Mouse (Mus musculus): ENCODE results near the gene Sp1. TPM values are rescaled to one million over a fixed set of nuclear protein-coding genes. Genes with fewer than 3 reads are reported as not detected.

Gene Sp1
- polyA plus RNA-seq, 1 experiment, result 11.7 TPM

- peaks cover 80% of the 10 kb centered on the region for H3K36me3 ChIP-seq (ENCODE audit: control insufficient read depth, insufficient read depth)
These were observed 27.2 kb downstream of the Sp1 start for GRCm38 (mm10) chr15:102433173-102433572.

DNA sequence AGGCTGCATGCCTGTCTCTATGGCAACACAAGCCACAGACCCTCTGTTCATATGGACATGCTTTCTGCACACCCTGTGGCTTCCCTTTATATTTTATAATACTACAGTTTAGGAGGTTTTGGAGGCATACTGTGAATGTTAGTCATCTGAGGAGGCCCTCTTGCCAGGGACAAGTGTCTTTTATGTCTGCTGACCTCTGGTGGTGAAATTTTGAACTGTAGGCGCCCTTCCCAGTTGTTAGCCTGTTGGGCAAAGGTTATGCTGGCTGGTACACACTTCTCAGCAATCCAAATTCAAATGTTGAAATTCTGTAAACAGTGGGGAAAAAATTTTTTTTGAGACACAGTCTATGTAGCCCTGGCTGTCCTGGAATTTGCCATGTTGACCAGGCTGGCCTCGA is 36.5 kb downstream of the Sp1 start:
- Histone ChIP-seq H3K27me3 (ENCODE audit: control insufficient read depth, insufficient read depth, insufficient read length) (no peaks in the 10 kb centered on the region), H3ac (ENCODE audit: control insufficient read depth, insufficient read length) (no peak overlapping the region), H3K79me2 (ENCODE audit: control insufficient read depth, insufficient read depth) (no peaks in the 10 kb centered on the region), H3K4me2 (ENCODE audit: low read depth) (no peak overlapping the region), H3K4me3 (no peak overlapping the region), H3K36me3 (ENCODE audit: control insufficient read depth, insufficient read depth) (no peaks in the 10 kb centered on the region)
- TF ChIP-seq MAX (IDR thresholded peaks at IDR 0.05; ENCODE audit: low read depth), result no peak
- TF ChIP-seq SRF (IDR thresholded peaks at IDR 0.05; ENCODE audit: control insufficient read depth, insufficient read length, low read depth), result no peak
- TF ChIP-seq USF1 (IDR thresholded peaks at IDR 0.05; ENCODE audit: low read depth), result no peak
- no peak for TF ChIP-seq MYOG (IDR thresholded peaks at IDR 0.05; ENCODE audit: control insufficient read depth in 1 of 3, insufficient read depth in 1 of 3, insufficient read length in 2 of 3, low read depth in 2 of 3)
- no peak for TF ChIP-seq E2F4 (IDR thresholded peaks at IDR 0.05; ENCODE audit: insufficient read depth)

More at GRCm38 (mm10) chr15:102433173-102433572, 27.2 kb downstream of the Sp1 start:
- no peaks in the 10 kb centered on the region for H3K27me3 ChIP-seq (ENCODE audit: control insufficient read depth, insufficient read depth, insufficient read length)
- no peak for TF ChIP-seq USF1 (IDR thresholded peaks at IDR 0.05; ENCODE audit: low read depth)
- TF ChIP-seq TCF3 (IDR thresholded peaks at IDR 0.05; ENCODE audit: insufficient read length, low read depth), result no peak
- TF ChIP-seq REST (IDR thresholded peaks at IDR 0.05; ENCODE audit: insufficient read depth, insufficient read length), result no peak
- TF ChIP-seq MYOD1 (IDR thresholded peaks at IDR 0.05; ENCODE audit: control insufficient read depth in 1 of 3, insufficient read length in 2 of 3, low read depth in 2 of 3), result no peak
- H3K4me2 ChIP-seq (ENCODE audit: low read depth), result no peak overlapping the region
- no peak overlapping the region for H3ac ChIP-seq (ENCODE audit: control insufficient read depth, insufficient read length)
- no peaks in the 10 kb centered on the region for H3K79me2 ChIP-seq (ENCODE audit: control insufficient read depth, insufficient read depth)
- no peak overlapping the region for H3K4me3 ChIP-seq

DNA sequence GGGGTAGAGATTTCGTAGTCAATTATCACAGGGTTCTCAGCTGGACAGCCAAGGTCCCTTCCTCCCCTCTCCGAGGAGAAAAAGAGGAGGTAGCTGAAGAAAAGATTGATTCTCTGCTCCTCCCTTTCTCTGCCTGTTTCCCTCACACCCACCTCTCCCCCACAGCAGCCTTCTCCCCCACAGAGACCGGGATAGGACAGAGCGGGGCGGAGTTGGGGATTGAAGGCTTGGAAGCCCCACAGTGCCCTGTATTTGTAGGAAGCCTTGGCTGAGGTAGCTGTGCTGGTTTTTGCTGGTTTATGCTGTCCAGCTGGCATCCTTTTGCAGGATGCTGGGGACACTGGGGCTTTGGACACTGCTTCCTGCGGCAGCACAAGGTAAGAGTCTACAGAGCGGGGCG is 39.2 kb downstream of the Sp1 start, which contains the start of gene Amhr2:
Gene Amhr2 (plus strand): TSS at position 222 of the 400 bp plus-strand sequence.
- Histone ChIP-seq H3K79me2 (ENCODE audit: control insufficient read depth, insufficient read depth) (no peaks in the 10 kb centered on the region), H3K4me3 (no peak within 1 kb of the TSS), H3ac (ENCODE audit: control insufficient read depth, insufficient read length) (no peak within 1 kb of the TSS), H3K36me3 (ENCODE audit: control insufficient read depth, insufficient read depth) (no peaks in the 10 kb centered on the region), H3K4me2 (ENCODE audit: low read depth) (no peak within 1 kb of the TSS), H3K27me3 (ENCODE audit: control insufficient read depth, insufficient read depth, insufficient read length) (no peaks in the 10 kb centered on the region)
- TF ChIP-seq TCF3 (IDR thresholded peaks at IDR 0.05; ENCODE audit: insufficient read length, low read depth) (no peak), SRF (IDR thresholded peaks at IDR 0.05; ENCODE audit: control insufficient read depth, insufficient read length, low read depth) (no peak), MYOG (IDR thresholded peaks at IDR 0.05; ENCODE audit: control insufficient read depth in 1 of 3, insufficient read depth in 1 of 3, insufficient read length in 2 of 3, low read depth in 2 of 3) (no peak), USF1 (IDR thresholded peaks at IDR 0.05; ENCODE audit: low read depth) (no peak), CEBPB (IDR thresholded peaks at IDR 0.05; ENCODE audit: insufficient read depth, poor library complexity, severe bottlenecking) (no peak), POLR2AphosphoS2 (IDR thresholded peaks at IDR 0.05; ENCODE audit: insufficient read length, low read depth) (no peak), E2F4 (IDR thresholded peaks at IDR 0.05; ENCODE audit: insufficient read depth) (no peak), MYOD1 (IDR thresholded peaks at IDR 0.05; ENCODE audit: control insufficient read depth in 1 of 3, insufficient read length in 2 of 3, low read depth in 2 of 3) (no peak)

DNA sequence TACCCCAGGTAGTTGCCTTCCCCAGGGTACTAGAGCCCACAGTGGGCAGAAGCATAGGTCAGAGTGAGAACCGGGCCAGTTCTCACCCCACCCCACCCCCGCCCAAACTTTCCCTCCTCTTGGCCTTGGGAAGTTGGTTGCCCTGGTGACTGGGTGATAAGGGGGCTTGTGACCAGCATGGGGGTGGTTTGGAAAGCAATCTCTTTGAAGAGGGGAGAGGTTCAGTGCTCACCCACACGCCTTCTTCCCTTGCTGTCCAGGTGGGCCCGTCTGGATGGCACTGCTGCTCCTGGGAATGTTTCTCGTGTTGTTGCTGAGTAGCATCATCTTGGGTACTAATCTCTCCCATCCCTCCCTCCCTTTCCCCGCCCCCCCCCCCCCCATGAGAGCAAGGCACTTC is 40.5 kb downstream of the Sp1 start:
- Histone ChIP-seq H3K79me2 (ENCODE audit: control insufficient read depth, insufficient read depth) (no peaks in the 10 kb centered on the region), H3K27me3 (ENCODE audit: control insufficient read depth, insufficient read depth, insufficient read length) (no peaks in the 10 kb centered on the region), H3K36me3 (ENCODE audit: control insufficient read depth, insufficient read depth) (no peaks in the 10 kb centered on the region), H3ac (ENCODE audit: control insufficient read depth, insufficient read length) (no peak overlapping the region), H3K4me2 (ENCODE audit: low read depth) (no peak overlapping the region), H3K4me3 (no peak overlapping the region)
- no peak for TF ChIP-seq TCF3 (IDR thresholded peaks at IDR 0.05; ENCODE audit: insufficient read length, low read depth)
- no peak for TF ChIP-seq POLR2AphosphoS2 (IDR thresholded peaks at IDR 0.05; ENCODE audit: insufficient read length, low read depth)
- TF ChIP-seq MYOD1 (IDR thresholded peaks at IDR 0.05; ENCODE audit: control insufficient read depth in 1 of 3, insufficient read length in 2 of 3, low read depth in 2 of 3), result no peak
- TF ChIP-seq E2F4 (IDR thresholded peaks at IDR 0.05; ENCODE audit: insufficient read depth), result no peak
- TF ChIP-seq REST (IDR thresholded peaks at IDR 0.05; ENCODE audit: insufficient read depth, insufficient read length), result no peak

DNA sequence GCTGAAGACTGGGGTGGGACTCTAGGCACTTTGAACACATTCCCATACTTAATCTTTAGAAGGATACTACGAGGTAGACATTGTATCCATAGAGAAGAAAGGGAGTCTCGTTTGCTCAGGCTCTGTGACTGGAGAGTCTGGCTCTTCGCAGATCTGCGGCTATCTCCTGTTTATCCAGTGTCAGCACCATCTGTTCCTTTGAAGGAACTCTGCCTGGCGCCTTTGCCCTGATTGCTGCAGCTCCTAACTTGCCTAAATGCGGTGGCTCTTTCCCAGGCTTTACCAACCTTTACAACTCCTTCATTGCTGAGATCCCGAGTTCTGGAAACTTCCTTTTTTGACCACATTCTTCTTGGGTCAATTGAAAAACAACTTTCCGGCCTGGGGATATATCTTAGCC is 43.4 kb downstream of the Sp1 start:
- Histone ChIP-seq H3K36me3 (ENCODE audit: control insufficient read depth, insufficient read depth) (no peaks in the 10 kb centered on the region), H3ac (ENCODE audit: control insufficient read depth, insufficient read length) (no peak overlapping the region), H3K4me2 (ENCODE audit: low read depth) (no peak overlapping the region), H3K79me2 (ENCODE audit: control insufficient read depth, insufficient read depth) (no peaks in the 10 kb centered on the region), H3K27me3 (ENCODE audit: control insufficient read depth, insufficient read depth, insufficient read length) (no peaks in the 10 kb centered on the region), H3K4me3 (no peak overlapping the region)
- TF ChIP-seq TCF12 (IDR thresholded peaks at IDR 0.05; ENCODE audit: insufficient read depth, poor library complexity, severe bottlenecking), result no peak
- no peak for TF ChIP-seq MYOG (IDR thresholded peaks at IDR 0.05; ENCODE audit: control insufficient read depth in 1 of 3, insufficient read depth in 1 of 3, insufficient read length in 2 of 3, low read depth in 2 of 3)
- no peak for TF ChIP-seq POLR2AphosphoS2 (IDR thresholded peaks at IDR 0.05; ENCODE audit: insufficient read length, low read depth)
- TF ChIP-seq CEBPB (IDR thresholded peaks at IDR 0.05; ENCODE audit: insufficient read depth, poor library complexity, severe bottlenecking), result no peak
- TF ChIP-seq MYOD1 (IDR thresholded peaks at IDR 0.05; ENCODE audit: control insufficient read depth in 1 of 3, insufficient read length in 2 of 3, low read depth in 2 of 3), result no peak
- no peak for TF ChIP-seq SRF (IDR thresholded peaks at IDR 0.05; ENCODE audit: control insufficient read depth, insufficient read length, low read depth)
- TF ChIP-seq MAX (IDR thresholded peaks at IDR 0.05; ENCODE audit: low read depth), result no peak
- no peak for TF ChIP-seq TCF3 (IDR thresholded peaks at IDR 0.05; ENCODE audit: insufficient read length, low read depth)
- TF ChIP-seq E2F4 (IDR thresholded peaks at IDR 0.05; ENCODE audit: insufficient read depth), result no peak
- TF ChIP-seq POLR2A (IDR thresholded peaks at IDR 0.05; ENCODE audit: insufficient read length, low read depth), result no peak
